Mouse (Mus musculus) CD4-positive, CD25-positive, alpha-beta regulatory T cell, adult 4 months (primary cell): ENCODE measurements around the gene Gm6169. TPM values are rescaled to one million over a fixed set of nuclear protein-coding genes. Genes with fewer than 3 reads are reported as not detected.
"Not testable (repeated sequence)": the region's sequence is repeated elsewhere in the genome, so short reads cannot be mapped to it uniquely, and the experiment has no call there.

Source experiments
- ATAC-seq: one replicate; pipeline ENCODE4 v1.8.0; 2017
- polyA plus RNA-seq, 2 experiments: library from polyadenylated mRNA; unstranded; fragments of 100-300 nt; shearing (Covaris generic); gene quantifications; one replicate each; pipeline ENCODE4 v1.2.1; 2017

Gm6169 gene
- polyA plus RNA-seq, 2 experiments from 2014 or later, result 5.9 to 6.9 TPM

GRCm38 (mm10) chr13:97068151-97068550 is 30.9 kb downstream of the Gm6169 start:
- ATAC-seq, result no peak

DNA sequence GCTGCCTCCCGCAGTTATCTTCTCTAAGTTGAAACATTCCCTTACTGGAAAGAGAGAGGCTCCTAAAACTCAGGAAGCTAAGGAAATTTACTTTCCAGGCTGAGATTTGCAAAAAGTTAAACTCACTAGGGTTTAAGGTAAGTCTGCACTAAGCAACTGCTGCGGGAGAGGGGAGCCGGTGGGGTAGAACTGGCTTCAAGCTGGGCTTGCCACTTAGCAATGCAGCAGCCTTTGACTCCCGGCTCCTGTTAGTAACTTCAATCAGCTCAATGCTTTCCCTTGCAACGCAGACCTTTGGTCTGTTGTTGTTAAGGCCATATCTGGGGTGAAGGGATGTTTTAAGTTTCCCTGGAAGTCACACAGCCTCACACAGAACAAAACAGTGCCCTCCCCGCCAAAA is 31.3 kb downstream of the Gm6169 start:
- no peak for ATAC-seq

- no peak for ATAC-seq
These were observed 32.1 kb downstream of the Gm6169 start, which contains the start of gene Fam169a for GRCm38 (mm10) chr13:97066649-97067550. Gene Fam169a, plus strand, starts transcription at chr13:97067286.

DNA sequence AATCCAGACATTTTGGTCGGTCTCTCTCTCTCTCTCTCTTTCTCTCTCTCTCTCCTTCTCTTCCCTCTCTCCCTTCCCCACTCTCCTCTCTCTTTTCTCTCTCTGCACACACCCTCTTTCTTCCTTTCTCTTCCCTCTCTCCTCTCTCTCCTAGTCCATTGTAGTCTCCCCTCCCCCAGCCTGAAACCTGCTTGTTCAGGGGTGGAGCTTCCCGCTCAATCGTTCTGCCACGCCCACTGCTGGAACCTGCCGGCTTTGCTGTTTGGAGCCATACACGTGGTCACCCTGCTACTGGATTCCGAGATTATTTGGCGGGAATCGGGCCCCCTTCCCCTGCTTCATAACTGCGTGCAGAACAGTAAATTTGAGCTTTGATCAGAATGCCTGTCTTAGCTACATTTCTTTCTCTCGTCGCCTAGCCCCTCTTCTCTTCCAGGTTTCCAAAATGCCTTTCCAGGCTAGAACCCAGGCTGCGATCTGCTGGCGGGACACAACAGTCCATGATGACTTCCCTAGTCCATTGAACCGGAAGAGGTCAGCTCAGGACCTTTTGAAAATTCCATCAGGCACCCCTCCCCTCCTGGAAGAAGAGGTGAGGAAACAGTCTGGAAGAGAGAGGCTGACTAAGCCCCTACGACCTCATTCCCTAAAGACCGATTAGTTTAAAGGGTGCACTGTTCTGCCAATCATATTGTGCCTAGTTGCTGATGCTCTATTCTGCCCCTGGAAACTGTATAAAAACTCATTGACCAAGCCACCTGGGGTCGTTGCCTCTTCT is 34.0 kb downstream of the Gm6169 start:
- not testable (repeated sequence) for ATAC-seq

- no peak for ATAC-seq
These were observed 34.6 kb downstream of the Gm6169 start for GRCm38 (mm10) chr13:97064413-97064812.

DNA sequence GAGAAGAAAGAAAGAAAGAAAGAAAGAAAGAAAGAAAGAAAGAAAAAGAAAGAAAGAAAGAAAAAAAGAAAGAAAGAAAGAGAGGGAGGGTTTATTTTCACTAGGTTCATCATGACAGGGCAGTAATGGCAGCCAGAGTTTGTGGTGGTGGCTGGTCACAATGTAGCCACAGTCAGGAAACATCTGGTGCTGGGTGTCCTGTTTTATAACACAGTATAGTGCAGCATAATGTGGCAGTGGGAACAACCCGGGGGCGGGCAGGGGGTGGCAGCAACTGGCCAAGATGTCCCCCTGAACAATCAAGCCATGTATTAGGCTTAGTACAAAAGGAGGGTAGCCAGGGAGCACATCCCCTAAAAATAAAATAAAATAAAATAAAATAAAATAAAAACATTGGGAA is 35.6 kb downstream of the Gm6169 start:
- ATAC-seq, result no peak

DNA sequence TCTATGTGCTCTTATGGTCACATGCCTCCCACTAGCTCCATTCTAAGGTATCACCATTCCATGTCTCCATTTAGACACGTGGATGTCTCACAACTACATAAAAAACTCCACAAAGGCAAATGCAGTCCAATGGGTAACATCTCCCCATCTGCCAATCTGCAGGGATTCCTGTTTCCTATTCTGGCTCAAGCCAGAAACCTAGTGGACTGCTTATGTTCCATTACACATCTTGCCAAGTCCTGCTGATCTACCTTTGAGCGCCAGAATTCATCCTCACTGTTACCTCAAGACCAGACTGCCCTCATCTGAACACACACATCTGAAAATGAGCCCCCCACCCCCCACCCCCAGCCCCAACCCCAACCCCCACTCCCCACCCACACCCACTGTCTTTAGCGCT is 36.9 kb downstream of the Gm6169 start:
- ATAC-seq, result no peak

GRCm38 (mm10) chr13:97060331-97060730 is 38.7 kb downstream of the Gm6169 start:
- ATAC-seq, result no peak

GRCm38 (mm10) chr13:97059746-97060145 is 39.3 kb downstream of the Gm6169 start:
- no peak for ATAC-seq

DNA sequence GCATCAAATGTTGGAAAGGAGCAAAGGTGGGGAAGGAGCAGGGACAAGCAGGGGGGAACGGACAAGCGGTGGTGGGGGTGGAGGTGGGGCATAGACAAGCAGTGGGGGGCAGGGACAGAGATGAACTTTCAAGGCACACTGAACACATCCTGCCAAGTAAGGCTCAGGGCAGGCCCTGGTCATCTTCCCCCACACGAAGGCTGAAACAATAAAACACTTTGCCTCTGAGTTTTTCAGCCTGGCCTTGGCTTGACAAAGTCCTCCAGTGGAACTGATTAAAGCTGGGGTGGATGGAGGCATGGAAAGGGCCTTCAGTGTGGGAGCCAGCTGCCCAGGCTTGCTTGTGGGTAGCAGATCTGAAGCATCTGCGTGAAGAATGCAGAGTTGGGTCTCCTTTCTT is 41.2 kb downstream of the Gm6169 start:
- no peak for ATAC-seq

- no peak for ATAC-seq
These were observed 45.2 kb downstream of the Gm6169 start for GRCm38 (mm10) chr13:97053844-97054243.

DNA sequence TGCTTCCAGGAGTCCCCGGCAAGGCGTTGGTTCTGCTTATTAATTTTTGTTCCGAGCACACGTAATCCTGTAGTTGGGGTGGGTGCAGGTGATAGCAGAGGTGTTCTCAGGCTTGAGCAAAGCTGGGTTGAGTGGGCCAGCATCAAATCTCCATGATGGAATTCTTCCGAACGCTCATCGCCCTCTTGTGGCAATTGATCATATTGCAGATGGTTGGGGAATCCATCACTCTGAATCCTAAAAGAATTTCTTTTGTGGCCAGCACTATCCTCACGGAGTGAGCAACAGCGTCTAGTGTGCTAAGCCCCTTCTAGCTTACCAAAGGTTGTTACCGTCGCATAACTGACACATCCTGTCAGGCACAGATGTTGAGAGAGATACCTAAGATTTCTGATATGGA is 46.4 kb downstream of the Gm6169 start:
- ATAC-seq, result no peak

DNA sequence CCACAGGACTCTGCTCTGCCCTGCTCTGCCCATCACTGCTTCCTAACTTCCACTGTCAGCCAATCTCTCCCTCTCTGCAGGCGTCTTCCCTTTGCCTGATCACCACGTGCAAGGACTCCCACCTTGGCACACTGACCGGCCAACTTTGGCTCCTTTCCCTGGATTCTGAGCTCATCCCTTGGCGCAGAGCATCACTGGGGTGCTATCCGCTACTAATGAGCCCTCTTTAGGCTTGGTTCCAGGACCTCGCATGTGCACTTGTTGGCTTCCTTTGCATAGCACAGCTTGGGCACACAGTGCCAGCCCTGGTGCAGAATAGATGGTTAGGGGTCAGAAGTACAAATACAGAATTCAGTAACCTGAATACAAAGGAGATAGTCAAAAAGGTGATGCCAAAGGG is 47.9 kb downstream of the Gm6169 start:
- ATAC-seq, result no peak

Other genes with a start within 250 kb of the Gm6169 start
- not detected for gene Gcnt4, start 174.5 kb downstream of the Gm6169 start, polyA plus RNA-seq
- not detected for gene 1700029F12Rik, start 64.9 kb downstream of the Gm6169 start, polyA plus RNA-seq
- gene Fam169a, start 32.0 kb downstream of the Gm6169 start, polyA plus RNA-seq, result under 1 TPM; 0.66 to 0.69 TPM
- gene Gfm2, start 38.7 kb upstream of the Gm6169 start, polyA plus RNA-seq, result 10 to 100 TPM; 42.8 to 62.9 TPM
- 100 to 1,000 TPM; 122 to 154 TPM for gene Nsa2, start 38.7 kb upstream of the Gm6169 start, polyA plus RNA-seq
- 10 to 100 TPM; 65.3 to 71.7 TPM for gene Hexb, start 99.1 kb upstream of the Gm6169 start, polyA plus RNA-seq
- gene Enc1, start 141.9 kb upstream of the Gm6169 start, polyA plus RNA-seq, result 1 to 10 TPM; 2.8 to 3.5 TPM